Mouse (Mus musculus): ENCODE data around the gene Pkhd1.

The Pkhd1 gene

DNA sequence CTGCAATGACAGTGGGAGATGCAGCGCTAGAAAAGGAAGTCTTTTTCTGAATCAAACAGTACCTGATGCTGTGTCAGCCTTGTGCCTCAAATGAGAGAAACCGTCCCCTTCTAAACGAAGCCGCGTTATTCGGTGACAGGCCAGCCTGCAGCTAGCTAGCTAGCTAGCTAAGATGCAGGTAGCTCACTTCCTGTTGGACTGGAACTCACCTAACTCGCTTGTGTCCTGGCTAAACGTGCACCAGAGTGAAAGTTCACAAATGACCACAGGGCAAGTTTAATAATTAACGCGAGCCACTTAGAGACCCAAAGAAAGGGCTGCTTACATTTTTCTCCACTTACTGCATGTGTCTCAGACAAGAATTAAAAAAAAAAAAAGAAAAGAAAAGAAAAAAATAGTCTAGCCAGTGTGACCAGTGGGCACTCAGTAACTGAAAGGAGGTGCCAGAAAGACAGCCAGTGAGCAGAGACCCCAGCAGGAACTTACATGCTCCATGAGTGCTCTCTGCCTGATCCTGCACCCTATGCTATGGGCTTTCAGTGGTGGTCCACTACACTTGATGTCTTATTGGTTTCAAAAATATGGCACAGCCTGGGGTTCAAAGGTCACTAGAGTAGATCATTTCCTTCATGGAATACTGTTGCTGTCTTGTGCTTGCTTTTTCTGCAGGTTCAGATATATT, at the start of gene Pkhd1:
Pkhd1 (minus strand) TSS at position 216 of the 682 bp plus-strand sequence.
- DNase-seq = no peak

DNA sequence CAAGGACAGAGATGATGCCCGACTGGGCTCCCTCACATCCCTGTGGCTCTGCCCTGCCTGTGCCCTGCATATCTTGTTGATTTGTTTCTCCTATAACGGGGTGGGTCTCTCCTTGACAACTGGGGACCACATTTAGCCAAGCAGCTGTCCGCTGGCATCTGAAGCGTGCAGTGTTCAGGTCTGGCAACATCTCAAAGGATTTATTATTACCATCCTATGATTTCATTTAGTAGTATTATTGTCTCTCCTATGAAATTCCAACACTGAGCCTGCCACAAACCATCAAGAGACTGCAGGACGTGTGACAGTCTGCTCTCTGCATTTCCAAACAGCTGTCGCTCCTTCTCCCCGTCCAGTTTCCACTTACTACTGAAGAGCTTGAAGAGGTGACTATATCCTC, 49.7 kb upstream of the Pkhd1 start:
- DNase-seq = no peak

DNA sequence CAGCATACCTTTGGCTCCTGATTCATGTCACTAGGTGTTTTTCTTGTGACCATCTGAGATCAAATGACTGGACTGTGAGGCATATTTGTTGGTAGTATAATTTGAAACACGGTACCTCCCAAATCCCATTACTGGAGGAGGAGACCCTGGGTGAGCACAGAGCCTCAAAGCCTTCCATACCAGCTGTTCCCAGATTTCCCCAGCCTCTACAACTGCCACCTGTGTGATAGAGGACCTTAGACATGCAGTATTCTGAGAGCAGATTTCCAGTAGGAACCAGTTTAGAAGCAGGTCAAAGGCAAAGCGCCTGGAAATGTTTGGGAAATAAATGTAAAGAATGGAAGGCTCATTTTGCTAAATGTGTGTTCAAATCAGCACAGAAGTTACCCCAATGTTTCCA, 48.4 kb upstream of the Pkhd1 start:
- no peak for DNase-seq

DNA sequence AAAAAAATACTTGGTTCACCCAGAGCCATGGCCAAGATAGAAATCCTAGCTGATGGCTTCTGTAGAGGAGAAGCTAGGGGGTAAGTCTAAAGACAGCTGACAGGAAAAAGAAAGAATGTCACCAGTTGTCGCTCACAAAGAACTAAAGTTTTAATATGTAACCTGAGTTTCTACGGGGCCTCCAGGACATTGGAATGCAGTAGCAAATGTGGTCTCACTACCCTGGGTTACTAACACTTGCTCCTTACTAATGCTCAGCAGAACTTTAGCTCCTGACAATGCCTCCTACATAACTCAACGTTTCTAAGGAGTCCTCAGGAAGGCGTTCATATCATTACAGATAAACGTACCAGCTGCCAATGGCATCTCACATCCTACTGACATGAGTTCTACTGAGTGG, 37.2 kb upstream of the Pkhd1 start:
- no peak for DNase-seq

DNA sequence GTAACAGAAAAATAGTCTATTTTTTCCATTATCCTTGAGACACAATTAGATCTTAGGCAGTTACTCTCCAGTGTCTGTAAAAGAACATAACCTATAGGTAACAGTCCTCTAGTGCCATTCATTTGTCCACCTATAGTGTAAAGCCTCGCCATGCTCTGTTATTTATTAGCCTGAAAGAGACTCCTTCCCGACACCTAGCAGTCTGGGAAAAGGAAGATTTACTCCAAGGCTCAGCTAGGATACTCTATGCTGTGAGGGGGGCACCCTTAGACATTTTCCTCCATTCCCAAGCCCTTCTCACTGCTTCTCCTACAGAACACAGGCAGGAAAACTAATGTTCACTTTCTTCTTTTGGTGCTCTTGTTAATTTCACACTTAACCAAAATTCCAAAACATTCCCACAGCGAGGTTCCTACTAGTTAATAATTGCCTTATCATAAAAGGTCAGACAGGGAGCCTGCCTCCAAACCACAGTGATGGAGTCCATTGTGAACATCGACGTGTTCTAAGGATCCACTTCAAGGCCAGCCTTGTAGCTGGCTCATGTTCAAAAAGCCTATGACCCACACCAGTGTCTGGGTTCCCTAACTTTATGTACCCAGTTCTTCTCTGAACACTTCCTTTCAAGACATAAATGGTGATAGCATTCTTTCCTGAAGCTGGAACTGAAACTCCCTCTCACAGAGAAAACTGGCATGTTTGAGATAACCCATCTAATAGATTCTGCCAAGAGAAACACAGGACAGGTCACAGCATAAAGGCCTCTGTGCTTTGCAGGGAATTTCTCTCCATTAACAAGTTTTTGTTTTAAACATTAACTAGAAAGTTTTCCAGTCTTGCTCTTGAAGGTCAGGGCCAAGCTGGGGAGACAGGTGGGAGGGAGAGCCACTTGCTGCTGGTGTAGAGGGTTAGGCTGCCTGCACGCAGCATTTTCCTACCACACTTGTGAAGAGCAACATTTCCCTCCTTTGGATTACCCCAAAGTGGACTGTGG, 35.9 kb upstream of the Pkhd1 start:
- no peak for DNase-seq

DNA sequence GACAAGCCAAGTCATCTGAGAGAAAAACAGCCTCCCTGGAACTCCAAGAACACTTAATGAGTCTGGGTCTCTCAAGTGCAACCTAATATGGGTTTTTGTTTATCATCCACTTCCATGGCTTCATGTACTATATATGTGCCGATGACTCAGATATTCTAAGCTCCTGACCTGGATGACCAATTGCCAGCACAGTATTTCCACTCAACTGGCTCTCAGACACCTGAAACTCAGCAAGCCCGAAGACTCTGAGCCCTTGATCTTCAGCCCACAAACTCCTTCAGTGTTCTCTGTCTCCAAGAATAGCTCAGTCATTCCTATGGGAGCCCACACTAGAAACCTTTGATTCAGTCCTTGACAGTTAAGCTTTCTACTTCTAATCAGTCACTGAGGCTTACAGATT, 17.0 kb upstream of the Pkhd1 start:
- DNase-seq = no peak

DNA sequence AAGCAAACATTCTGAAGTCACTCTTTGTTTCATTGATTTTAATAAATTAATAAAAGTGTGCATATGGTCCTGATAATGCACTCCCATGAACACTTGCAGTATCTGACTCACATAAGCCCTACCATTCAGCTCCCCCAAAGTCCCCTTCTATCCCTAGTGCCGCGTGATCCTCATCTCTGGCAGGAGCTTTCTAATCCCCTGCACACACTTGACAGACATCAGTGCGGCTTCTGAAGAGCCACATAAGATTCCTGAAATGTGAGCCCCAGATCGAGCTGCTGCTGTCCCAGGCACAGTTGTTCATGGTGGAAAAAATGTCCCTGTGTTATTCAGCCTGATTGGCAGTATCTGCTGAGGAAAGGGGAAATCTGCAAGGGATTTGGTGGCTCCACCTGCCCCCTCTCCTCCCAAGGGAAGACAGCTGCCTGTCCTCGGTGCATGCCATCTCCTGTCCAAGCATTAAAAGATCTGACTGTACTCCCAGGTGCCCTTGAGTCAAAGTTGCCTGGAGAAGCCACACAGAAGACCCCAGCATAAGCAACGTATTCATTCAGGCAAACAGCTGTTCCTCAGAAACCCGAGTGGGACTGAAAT, 15.5 kb upstream of the Pkhd1 start:
- DNase-seq = no peak

DNA sequence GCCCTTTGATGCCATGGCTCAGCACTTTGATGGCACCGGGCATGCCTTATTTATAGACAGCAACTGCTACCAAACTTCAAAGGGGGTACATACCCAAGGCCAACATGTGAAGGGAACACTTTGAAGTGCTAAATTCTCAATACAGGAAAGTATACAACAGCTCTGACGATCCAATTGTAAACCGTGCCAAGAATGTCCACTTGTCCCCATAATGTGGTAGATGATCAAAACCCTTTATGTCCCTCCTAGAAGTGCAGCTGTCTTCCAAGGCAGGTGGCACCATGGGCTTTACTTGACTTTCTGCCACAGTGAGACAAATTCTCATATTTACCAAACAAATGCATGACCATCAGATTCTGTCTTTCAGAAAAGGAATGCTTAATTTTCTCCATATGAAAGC, 6.7 kb upstream of the Pkhd1 start:
- no peak for DNase-seq

DNA sequence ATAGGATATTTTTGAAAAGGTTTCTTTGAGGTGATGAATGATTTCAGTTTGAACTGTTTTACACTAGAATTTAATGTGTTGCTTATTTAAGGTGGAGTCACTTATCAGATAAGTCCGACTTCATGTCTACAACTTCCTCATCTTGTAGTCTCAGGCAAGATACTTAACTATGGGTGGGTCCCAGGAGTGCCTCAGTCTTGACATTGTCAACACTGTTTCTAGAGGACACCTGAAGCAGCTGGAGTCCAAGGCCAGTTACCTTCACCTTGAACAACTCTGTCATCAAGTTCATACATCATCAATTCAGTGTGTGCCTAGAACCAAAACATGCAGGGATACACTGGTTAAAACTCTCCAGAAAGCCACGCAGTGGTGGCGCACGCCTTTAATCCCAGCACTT, 5.5 kb upstream of the Pkhd1 start:
- DNase-seq = no peak

DNA sequence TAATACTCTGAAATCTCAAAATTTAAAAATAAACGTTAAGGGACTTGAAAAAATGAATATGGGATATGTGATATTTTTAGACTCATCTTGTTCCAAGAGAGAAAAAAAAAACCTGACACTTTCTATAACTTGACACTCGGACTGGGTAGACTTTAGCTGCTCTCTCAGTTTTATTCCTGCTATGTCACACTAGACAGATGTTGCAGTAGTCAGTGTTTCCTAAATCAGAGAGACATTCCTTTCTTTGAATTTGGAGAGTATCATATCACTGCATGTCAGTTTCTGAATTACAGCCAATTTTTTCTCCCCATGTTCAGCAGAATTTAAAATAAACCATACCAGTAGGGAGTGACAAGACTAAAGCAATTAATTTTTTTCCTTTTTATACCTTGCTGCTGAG, 2.7 kb upstream of the Pkhd1 start:
- no peak for DNase-seq

DNA sequence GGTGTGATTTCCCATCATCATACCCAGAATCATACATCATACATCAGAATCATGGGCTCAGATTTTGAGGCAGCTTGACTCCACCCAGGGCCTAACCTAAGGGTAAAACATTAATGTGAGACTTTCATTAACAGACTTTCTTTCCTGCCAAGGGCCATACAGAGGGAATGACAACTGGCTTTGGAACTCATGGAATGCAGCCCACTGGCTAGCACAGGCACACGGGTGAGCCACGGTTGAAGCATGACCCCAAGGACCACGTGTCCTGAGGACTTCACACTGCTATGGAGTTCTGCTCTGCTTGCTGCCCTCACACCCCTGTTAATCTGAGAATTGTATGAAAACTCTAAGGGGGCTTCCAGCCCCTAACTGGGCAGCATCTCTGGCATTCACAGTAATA, 1.5 kb upstream of the Pkhd1 start:
- no peak for DNase-seq

DNA sequence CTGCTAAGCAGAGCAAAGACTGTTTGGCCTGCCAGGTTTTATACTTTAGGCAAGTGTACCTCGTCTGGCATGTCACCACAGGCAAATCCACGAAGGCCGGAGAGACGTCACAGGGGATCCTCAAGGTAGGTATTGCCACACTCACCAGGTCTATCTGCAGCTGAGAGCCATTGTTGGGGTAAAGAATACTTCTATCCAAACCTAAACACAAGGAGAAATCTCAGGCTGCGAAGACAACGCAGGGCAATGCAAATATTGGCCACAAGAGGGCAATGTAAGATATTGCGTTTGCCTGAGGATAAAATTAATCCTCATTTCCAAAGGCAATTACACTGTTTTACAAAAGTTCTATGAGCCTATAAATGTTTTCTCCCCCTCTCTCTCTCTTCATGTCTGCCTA, 5.2 kb downstream of the Pkhd1 start:
- DNase-seq = no peak

DNA sequence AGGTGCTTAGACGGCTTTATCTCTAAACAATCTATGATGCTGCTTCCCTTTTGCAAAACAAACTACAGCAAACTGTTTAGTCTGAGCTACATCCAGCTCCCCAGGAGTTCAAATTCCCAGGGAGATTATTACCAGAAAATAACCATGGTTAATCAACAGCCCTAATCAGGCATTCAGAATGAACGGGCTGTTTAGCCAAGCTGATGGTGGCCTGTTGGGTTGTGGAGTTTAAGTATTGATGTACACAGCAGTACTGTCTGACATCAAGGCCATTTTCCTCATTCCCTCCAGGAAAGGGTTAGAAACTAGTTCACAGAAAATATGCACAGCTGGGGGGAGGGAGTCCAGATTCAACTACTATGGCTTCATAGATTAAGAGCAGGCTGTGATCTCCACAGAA, 12.4 kb downstream of the Pkhd1 start:
- DNase-seq = no peak

DNA sequence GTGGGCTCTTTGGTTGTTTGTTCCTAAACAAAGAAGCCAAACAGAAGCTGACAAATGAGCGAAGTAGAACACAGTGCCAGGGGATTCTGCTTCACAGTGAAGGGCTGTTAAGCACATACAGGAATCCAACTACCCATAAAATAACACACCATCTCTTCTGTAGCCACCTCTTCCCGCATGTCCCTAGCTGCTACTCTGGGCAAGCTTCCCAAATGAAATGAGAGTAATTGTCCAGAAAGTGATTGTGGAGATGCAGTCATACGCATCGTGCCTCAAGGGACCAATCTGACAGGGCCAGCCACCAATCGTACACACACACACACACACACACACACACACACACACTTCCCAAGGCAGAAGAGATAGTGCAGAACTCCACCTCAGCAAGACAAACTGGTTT, 27.4 kb downstream of the Pkhd1 start:
- no peak for DNase-seq

DNA sequence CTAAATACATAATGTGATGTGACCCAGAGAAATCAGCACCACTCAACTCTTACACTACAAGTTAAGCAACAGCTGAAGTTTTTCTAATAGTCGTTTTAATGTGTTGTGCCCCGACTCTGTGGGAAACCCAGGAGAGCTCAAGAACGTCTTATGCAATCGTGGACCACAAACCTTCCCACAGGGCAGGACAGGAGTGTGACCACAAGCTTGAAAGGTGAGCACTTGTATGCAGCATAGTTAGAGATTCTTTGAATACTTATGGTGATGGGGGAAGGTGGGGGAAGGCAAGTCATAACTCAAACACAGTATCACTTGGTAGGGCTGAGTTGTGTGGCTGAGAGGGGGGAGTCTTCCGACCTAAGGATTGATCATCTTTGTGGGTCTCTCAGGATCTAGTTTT, 46.4 kb downstream of the Pkhd1 start:
- DNase-seq = no peak

DNA sequence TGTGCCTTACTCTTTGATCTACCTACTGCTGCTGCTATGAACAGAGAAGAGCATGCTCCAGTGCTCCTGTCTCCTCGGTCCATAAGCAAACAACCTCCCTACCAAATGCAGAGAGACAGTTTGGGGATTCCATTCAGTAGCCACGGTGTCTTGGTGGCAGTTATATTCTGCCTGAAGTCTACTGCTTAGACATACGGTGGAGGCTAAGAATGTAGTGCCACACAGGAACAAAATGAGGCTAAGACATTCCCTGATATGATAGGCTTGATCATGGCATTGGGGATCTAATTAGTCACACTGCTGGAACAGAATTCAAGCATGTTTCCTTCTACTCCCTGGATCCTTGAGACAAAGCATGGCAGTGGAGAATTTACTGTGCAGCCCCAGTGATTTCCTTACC, 48.4 kb downstream of the Pkhd1 start:
- DNase-seq = no peak

DNA sequence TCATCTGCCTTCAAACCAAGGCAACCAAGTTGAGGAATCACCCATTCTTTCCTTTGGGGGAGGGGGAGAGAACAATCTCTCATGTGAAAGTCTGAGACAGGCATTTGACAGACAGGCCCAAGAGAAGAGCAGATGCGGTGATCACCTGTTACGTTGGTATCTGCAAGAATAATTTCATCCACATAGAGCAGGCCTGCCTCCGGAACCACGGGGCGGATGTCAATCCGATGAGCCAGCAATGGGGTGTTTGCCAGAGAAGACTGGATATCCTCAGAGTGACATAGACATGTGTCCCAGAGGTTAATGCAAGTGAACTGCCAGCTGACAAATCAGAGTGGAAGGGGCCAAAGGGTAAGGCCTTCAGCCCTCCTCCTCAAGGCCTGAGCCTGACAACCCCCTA, 59.4 kb downstream of the Pkhd1 start:
- no peak for DNase-seq

DNA sequence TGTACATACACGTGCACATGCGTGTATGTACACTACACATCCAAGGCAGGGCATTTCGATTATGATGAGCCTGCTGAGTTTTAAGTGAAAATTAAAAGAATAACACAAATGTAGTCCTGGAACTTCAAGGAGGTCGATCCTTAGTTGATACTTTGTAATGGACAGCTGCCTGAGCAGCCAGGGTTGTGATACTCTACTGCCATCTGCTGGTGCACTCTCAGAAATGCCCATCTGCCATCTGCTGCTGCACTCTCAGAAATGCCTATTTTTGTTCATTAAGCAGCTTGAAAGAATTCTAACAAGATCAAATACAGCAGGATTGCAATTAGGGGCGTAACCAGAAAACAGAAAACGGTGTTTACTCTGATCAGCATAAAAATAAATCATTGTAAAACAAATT, 63.5 kb downstream of the Pkhd1 start:
- DNase-seq = no peak

DNA sequence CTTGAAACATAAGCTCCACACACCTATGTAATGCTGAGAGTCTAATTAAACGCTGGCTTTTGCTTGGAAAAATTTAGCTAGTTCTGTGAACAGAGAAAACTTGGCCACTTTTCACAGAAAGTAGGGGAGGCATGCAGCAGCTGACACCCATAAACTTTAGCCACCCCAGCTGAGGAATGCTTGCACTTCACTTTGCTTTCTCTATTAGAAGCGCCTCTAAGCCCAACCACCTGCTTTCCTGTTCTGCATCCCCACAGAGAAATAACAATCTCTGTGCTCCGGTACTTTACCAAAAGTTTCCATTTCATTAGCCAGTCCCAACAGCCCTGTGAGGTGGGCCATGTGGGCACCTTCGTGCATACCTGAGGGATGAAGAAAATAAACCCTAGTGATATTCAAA, 66.5 kb downstream of the Pkhd1 start:
- DNase-seq = no peak

DNA sequence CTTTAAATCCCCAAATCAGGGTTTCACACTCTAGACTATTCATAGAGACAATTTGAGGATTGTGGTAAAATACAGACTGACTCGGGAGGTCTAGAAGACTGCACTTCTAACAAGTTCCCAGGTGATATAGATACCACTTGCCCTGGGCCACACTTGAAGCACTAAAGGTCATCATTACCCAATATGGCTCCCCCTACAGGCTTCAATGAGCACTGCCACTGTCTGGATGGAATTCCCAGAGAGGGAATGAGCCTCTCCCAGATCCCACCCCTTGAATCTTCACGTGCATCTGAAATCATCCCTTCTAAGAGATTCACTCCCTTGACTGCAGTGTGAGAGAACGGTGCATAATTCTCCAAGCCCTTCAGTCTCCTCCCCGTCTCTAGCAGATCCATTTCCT, 73.3 kb downstream of the Pkhd1 start:
- DNase-seq = no peak

DNA sequence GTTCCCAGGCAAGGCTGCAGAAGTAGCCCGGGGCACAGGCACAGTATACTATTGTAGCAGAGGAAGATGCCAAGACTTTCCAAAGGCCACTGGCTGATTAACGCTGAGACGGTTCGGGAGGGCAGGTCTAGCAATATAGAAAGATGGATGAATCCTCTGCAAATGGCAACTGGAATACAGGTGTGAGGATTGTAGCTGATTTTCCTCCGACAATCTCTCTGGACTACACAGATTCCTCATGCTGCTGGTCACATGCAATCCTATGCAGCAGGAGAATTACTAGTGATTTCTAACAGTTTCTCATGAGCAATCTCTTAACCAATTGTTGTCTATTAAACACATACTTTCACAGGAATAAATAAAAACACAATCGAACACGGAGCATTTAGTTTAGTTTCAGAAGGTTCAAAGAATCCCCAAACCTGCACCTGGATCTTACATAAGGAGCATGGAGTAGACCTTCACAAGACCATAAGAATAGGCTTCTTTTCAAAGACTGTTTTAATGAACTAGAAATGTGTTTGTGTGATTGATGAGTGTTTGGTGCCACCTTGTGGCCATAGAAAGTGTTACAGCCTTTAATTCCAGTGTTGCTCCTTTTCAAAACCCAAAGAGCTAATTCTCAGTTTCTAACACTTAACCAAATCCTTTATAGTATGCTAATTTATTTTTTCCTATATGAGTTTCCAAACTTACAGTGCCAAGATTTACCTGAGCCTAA, 104.3 kb downstream of the Pkhd1 start:
- peak in 1 of 2 experiments; percentile 2 for DNase-seq

DNA sequence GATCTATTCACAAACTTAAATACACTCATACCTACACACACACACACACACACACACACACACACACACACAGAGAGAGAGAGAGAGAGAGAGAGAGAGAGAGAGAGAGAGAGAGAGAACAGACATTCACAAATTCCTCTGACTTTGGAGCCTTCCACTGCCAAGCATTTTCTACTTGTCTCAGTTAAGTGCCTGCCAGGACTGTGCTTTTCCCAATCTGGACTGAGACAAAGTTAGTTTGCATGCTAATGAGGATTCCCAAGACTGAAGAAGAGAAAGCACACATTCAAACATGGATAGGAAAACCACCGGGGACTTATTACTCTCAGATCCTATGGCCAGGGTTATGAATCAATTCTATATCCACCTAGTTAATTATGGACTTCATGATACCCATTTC, 118.9 kb downstream of the Pkhd1 start:
- DNase-seq = no peak

DNA sequence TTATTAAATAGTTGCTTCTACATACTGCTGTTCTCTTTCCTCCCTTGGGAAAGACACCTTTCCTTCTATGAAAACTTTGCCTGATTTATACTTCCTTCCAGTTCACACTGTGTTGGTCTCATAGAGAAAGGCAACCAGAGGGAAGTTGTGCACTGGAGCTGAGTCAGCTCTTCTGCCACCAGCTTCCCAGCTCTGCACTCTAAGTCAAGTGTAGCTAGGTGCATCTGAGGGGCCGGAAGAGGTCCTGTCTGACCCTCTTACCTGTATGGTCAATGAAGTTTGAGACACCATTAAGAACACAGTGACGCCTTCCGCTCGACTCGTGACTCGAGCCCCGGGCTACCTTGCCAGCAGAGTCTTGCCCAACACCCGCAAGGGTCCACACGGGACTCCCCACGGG, 131.8 kb downstream of the Pkhd1 start:
- no peak for DNase-seq

Data from thymus, postnatal 36 days (tissue).